Mouse (Mus musculus): ENCODE measurements at regions not wholly inside any gene's neighbourhood (a gene's known extent, or its start where the extent isn't known, plus 50 kb on each side); places are given as distances from the start of the nearest gene placed in this dataset.
A peak's percentile ranks its signal among the peaks of the same experiment; 100 is the strongest.

- ATAC-seq (replicated peaks; ENCODE audit: low read depth, poor library complexity, severe bottlenecking), result no peak
These were observed 334.5 kb downstream of the Lpin1 start for GRCm38 (mm10) chr12:16276301-16276700.

DNA sequence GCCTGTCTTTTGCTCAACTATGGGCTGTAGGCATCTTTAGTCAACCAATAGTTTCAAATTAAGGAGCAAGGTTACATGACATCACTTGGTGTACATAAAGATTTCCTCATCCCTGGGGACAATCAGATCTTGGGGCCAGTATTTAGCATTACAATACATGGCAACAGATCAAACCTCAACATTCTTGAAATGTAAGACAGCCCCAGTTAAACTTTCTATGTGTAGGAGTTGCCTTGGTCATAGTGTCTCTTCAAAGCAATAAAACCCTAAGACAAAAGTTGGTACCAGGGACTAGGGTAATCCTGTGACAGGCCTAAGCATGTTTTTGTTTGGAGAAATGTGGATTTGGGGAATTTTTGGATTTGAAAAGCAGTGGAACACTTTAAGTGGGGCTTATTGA is 338.3 kb downstream of the Lpin1 start:
- ATAC-seq (replicated peaks; ENCODE audit: low read depth, poor library complexity, severe bottlenecking), result no peak

DNA sequence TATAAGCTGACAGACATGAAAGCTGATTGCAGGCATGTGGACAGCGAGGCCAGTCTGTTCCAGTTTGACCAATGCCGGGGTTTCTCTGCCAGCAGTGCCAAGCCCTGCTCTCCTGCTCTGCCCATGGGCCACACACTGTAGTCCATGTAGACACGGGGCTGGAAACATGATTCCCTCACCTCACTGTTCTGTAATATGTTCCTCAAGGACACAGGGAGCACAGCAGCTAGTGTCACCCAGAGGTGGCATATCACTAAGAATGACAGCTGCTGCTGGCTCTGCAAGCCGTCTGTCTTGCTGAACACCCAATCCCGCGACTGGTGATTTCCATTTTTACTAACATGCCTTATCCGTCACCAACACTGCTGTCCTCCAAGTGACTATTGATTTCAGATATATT is 339.9 kb downstream of the Lpin1 start:
- ATAC-seq (replicated peaks; ENCODE audit: low read depth, poor library complexity, severe bottlenecking), result no peak

DNA sequence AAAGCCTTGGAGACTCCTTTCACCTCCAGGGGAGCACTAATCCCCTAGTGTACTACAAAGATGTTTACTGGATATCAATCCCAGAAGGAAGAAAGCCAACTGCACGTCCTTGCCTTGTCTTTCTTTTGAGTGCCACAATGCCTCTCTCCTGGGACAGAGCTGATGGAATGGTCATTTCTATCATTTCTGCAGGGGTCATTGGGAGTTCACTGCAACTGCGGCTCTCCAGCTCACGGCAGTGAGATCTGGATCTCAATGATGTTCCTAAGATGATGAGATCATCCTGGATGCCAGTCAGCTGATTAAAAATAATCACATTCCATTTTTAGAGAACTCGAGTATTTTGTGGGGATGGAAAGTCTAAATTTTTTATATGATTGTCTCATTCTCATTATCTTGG is 341.1 kb downstream of the Lpin1 start:
- ATAC-seq (replicated peaks; ENCODE audit: low read depth, poor library complexity, severe bottlenecking), result no peak

- no peak for ATAC-seq (replicated peaks; ENCODE audit: low read depth, poor library complexity, severe bottlenecking)
These were observed 342.1 kb downstream of the Lpin1 start for GRCm38 (mm10) chr12:16268621-16269165.

- ATAC-seq (replicated peaks; ENCODE audit: low read depth, poor library complexity, severe bottlenecking), result no peak
These were observed 349.3 kb downstream of the Lpin1 start for GRCm38 (mm10) chr12:16261465-16261864.

GRCm38 (mm10) chr12:16260981-16261380 is 349.8 kb downstream of the Lpin1 start:
- no peak for ATAC-seq (replicated peaks; ENCODE audit: low read depth, poor library complexity, severe bottlenecking)

DNA sequence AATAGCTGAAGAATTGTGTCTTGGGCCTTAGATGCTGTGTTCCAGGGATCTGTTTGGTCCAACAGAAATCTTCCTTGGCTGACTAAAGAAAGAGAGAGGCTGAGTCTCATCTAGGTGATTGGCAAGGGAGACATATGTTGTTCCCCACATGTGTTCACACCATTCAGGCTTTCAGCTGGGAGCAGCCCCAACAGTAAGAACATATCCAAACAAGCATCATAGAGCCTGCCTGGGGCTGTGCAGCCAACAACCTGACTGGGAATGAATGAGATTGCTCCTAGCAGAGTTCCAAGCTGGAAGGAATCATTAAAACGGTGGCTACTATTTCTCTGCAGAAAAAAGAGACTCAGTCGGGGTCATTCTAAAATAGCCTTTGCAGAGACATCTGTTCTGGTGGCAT is 350.3 kb downstream of the Lpin1 start:
- no peak for ATAC-seq (replicated peaks; ENCODE audit: low read depth, poor library complexity, severe bottlenecking)

DNA sequence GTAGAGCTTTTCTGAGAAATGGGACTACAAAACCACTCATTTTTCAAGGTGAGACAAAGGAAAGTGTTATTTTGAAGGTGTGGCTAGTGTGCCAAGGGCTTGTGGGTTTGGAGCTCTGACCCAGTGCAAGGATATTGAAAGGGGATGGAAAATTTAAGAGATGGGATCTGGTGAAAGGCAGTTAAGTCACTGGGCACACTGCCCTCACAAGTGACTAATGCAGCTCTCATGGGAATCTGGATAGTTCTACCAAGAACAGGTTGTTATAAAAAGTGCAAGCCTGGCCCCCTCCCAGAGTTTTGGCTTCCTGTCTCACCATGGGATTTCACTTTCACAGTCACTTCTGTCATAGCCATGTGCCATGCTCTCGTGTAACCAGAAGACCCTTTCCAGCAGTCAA is 360.1 kb downstream of the Lpin1 start:
- no peak for ATAC-seq (replicated peaks; ENCODE audit: low read depth, poor library complexity, severe bottlenecking)

DNA sequence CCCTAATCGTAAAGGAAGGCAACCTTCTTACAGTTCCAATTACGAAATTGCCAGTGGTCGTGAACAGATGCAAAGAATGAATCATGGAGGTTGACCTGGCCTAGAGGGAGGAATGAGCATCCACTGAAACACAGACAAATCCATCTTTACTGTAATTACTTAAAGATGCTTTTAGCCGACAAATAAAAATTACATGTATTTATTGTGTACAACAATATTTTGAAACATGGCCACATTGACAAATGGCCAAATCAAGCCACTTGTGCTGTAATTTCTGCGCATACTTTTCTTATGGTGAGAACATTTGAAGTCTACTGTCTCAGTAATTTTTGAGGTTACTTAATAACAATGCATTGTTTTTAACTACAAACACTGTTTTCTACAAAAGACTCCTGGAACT is 360.7 kb downstream of the Lpin1 start:
- no peak for ATAC-seq (replicated peaks; ENCODE audit: low read depth, poor library complexity, severe bottlenecking)

DNA sequence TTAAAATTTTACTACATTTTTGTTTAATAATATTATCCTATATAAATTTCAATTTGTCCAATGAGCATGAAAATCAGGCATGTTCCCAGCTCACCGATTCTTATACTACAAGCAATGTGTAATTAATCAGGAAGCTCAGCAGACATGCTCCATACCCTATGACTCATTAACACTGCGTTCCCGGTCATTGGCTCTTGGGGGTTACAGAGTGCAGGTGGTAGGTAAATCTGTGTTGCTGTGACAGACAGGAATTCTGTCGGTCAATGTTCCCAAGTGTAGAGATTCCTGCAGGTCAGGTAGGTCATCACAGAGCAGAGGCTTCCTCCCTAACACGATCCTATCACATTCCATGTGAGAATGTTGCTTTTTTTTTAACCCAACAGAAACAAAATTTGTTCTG is 371.0 kb downstream of the Lpin1 start:
- no peak for ATAC-seq (replicated peaks; ENCODE audit: low read depth, poor library complexity, severe bottlenecking)

DNA sequence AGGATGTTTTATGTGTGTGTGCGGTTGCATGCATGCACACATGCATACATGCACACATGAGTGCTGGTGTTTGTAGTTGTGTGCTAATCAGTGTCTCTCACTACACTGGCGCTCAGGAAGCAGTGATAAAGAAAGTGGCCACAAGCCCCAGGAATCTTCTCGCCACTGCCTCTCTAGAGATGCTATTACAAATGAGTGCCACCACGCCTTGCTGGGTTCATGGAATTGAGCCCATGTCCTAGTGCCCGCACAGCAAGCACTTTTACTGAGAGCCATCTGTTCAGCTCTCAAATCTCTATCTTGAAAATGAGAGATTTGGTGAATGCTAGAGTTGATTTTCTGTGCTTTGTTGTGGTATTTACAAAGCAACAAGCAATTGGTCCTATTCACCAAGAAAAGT is 373.3 kb downstream of the Lpin1 start:
- no peak for ATAC-seq (replicated peaks; ENCODE audit: low read depth, poor library complexity, severe bottlenecking)

GRCm38 (mm10) chr12:16233559-16233958 is 377.2 kb downstream of the Lpin1 start:
- ATAC-seq (replicated peaks; ENCODE audit: low read depth, poor library complexity, severe bottlenecking), result no peak

DNA sequence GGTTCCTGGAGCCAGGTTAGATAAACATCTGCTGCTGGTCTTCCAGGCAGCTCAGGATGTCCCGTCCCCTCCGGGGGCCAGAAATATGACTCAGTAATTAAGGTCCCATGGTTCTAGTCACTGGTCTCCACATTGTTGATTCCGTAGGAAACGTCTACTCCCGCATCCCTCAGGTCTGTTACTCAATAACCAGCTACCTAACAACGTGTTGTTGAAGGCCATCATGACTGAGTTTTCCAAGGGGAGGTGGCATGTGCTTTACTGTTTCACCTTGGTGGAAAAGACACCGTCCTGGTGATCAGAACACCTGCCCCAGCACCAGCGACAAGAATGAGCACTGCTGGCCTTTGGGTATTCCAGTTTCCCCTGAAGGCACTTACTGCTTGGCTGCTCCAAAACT is 377.9 kb downstream of the Lpin1 start:
- ATAC-seq (replicated peaks; ENCODE audit: low read depth, poor library complexity, severe bottlenecking), result no peak

GRCm38 (mm10) chr12:16232051-16232450 is 378.7 kb downstream of the Lpin1 start:
- ATAC-seq (replicated peaks; ENCODE audit: low read depth, poor library complexity, severe bottlenecking), result no peak

- peak; percentile 65 for ATAC-seq (replicated peaks; ENCODE audit: low read depth, poor library complexity, severe bottlenecking)
These were observed 379.7 kb downstream of the Lpin1 start for GRCm38 (mm10) chr12:16231093-16231492.

DNA sequence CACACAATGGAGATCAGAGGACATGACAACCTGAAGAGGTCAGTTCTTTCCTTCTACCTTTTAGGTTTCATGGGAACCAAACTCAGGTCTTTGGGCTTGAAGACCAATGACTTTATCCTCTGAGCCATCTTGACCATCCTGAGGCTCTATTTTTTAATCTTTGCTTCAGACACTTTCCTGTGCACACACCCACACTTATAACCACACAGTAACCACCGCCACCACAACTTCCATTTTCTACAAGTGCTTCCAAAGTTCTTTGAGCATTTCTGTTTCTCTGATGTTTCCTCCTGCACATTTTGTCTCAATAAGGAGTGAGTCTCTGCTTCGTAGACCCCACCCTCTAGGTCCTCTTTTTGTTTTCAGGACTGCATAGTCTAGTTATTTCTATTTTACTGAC is 385.3 kb downstream of the Lpin1 start:
- ATAC-seq (replicated peaks; ENCODE audit: low read depth, poor library complexity, severe bottlenecking), result peak; percentile 74

- ATAC-seq (replicated peaks; ENCODE audit: low read depth, poor library complexity, severe bottlenecking), result no peak
These were observed 387.8 kb downstream of the Lpin1 start for GRCm38 (mm10) chr12:16222836-16223450.

DNA sequence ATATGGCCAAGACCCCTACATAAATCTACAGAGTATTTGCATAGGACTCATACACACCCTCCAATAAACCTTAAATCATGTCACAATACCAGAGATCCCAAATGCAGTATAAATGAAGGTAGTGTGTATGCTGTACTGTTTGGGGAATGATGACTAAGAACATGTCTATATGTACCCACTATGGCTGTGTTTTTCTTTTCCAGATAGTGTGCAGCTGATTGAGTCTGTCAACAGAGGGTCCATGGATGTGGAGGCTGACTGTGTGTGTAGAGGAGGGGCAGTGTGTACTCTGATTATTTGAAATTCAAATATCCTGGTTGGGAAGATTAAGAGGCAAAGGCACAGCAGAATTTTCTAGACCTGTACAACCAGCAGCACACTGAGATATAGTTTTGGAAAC is 388.6 kb downstream of the Lpin1 start:
- no peak for ATAC-seq (replicated peaks; ENCODE audit: low read depth, poor library complexity, severe bottlenecking)

DNA sequence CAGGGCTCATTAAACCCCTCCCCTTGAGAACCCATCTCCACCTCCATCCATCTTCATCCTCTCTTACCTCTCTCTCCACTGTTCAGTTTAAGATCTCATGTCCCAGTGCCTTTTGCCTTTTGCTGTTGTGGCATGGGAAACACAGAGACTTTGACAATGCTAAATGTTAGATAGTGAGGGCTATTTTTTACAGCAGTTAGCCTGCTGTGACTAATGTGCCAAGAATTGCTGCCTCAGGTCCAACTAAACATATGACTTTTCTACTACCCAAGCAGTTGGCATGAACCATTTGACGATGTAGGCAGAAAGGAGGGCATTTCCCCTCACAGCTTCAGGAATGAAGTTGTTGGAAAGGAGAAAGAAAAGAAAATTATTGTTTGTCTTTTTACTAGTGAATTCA is 389.6 kb downstream of the Lpin1 start:
- ATAC-seq (replicated peaks; ENCODE audit: low read depth, poor library complexity, severe bottlenecking), result no peak

DNA sequence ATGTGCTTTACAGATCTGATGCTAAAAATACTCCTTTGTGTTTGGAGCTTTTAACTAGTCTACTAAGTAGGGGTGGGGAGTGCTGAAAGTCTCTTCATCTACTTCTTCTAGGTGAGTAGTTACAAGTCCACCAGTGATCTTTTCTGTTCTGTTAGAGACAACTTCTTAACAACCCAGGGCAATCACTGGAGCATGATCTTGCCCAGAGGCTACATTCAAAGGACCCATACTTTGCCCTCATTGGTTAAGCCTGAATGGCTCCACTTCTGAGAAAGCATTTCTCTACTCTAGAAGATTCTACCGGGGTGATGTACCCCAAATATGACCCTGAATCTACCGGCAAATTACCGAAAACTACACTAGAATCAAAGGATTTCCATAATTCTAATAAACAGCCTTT is 390.2 kb downstream of the Lpin1 start:
- no peak for ATAC-seq (replicated peaks; ENCODE audit: low read depth, poor library complexity, severe bottlenecking)

- ATAC-seq (replicated peaks; ENCODE audit: low read depth, poor library complexity, severe bottlenecking), result no peak
These were observed 391.9 kb downstream of the Lpin1 start for GRCm38 (mm10) chr12:16218906-16219305.
